Mouse (Mus musculus) cerebellum, postnatal 36 days (tissue): ENCODE measurements around the gene Cenph.
"Not testable (repeated sequence)": the region's sequence is repeated elsewhere in the genome, so short reads cannot be mapped to it uniquely, and the experiment has no call there.

Experiments used
- DNase-seq, 2 experiments: peaks; one replicate each; pipeline ENCODE4 v3.0.0; 2021 to 2022; ENCODE audit warnings: mixed read lengths in 2 of 2

The Cenph gene

DNA sequence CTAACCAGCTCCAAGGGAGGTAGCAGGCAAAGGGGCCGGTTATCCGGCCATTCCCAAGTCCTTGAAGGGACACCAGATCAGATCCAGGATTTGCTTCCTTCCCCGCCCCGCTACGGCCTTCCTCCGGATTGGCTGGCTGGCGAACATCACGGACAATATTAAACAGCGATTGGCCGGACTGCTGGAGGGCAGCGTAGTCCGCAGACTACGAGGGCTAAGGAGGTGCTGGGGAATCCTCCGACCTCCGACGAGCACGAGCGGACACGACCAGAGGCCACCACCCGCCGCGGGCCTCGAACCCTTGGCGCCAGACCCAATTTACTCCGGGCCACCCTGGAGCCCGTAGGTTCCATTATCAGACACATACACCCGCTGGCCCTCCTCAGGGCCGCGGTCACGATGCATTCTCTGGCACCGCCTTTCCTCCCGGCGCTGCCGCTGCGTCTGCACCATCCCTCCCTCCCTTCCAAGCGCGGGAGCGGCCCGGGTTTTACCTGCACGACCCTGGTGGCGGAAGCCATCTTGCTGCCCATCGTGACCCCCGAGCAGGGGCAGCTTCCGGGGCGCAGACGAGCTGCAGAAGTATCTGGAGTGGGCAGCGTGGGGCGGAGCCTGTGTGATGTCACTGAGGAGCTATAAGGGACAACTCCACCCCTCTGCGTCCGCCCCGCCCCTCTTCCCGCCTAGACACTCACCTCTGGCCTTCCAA, 31.5 kb downstream of the Cenph start, which contains the start of gene Mrps36:
Mrps36 (minus strand) TSS at position 624 of the 709 bp plus-strand sequence.
- peak; percentile 92 to 94 for DNase-seq

DNA sequence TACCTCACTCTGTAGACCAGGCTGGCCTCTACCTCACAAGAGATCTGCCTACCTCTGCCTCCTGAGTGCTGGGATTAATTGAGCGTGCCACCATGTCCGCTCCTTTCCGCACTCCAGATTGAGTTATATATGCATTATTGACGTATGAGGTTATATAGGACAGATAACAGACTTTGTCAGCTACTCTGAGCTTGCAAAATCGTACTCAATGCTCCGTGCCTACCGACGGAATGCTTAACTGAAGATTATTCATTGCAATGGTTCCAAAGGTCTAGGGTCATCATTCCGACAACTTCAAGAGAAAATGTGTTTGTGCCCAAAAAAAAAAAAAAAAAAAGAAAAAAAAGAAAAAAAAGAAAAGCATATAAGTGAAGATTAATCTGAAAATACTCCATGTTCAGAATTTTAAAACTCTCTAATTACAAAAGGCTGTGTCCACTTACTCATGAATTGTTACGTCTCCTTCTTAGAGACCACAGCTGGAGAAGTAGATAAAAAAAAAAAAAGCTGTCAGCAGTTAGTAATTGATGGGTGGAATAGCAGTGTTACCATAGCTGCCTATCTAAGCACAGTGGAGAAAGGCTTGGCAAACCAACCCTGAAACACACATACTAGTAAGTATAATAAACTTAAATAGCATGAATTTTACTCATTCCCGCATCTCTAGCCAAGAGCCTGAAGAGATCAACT, 32.2 kb downstream of the Cenph start:
- DNase-seq, result no peak

DNA sequence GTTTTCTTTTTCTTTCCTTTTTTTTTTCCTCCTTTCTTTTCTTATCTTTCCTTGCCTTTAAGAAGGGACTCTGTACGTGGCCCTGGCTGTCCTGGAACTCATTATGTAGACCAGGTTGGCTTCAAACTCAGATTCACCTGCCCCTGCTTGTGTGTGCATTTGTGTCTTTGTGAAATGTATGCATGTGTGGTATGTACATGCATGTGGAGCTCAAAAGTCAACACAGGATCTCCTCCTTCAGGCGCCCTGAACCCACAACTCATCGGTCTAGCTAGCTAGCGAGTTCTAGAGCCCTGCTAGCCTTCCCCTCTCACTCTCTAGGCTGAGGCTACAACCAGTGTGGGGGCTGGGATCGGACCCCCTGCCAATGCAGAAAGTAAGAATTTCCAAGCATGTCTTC, 32.9 kb downstream of the Cenph start:
- DNase-seq, result no peak

DNA sequence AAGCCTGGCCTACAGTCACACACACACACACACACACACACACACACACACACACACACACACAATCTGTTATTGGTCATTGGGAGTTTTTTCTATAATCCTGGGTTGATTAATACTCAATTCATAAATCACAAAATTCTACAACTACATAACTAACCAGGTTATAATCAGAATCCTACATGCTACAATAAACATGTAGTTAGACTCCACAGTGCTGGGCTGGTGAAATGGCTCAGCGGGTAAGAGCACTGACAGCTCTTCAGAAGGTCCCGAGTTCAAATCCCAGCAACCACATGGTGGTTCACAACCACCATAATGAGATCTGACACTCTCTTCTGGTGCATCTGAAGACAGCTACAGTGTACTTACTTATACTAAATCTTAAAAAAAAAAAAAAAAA, 42.9 kb downstream of the Cenph start:
- no peak for DNase-seq

DNA sequence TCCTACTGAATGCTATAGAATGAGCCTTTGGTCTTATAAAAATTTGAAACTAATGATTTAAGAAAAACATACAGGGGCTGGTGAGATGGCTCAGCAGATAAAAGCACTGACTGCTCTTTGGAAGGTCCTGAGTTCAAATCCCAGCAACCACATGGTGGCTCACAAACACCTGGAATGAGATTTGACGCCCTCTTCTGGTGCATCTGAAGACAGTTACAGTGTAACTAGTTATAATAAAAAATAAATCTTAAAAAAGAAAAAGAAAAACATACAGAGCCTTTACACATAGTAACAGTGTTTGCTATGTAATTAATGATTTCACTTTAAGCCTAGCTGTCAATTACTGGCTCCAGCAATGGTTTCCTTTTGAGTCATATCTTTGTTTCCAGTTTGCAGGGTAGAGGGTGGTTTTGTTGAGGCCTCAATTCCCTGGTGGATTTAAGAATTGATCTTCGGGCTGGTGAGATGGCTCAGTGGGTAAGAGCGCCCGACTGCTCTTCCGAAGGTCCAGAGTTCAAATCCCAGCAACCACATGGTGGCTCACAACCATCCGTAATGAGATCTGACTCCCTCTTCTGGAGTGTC, 44.1 kb downstream of the Cenph start:
- not testable (repeated sequence) for DNase-seq

DNA sequence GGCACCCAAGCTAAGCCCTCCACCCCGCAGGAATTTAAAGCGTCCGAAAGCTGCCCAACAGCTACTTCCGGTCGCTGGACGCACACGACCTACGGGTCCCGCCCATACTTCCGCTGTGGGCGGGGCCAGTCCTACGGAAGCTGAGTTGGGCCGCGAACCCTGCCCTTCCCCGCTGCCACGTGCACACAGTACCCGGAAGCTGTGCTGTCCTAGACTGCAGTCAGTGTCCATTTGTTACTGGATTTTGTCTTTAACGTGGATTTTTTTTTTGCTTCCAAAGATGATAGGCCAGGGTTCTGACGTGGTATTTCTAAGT, 44.9 kb downstream of the Cenph start, which contains the start of gene Cdk7:
Cdk7 (minus strand) TSS at position 79 of the 316 bp plus-strand sequence.
- DNase-seq, result peak; percentile 94

DNA sequence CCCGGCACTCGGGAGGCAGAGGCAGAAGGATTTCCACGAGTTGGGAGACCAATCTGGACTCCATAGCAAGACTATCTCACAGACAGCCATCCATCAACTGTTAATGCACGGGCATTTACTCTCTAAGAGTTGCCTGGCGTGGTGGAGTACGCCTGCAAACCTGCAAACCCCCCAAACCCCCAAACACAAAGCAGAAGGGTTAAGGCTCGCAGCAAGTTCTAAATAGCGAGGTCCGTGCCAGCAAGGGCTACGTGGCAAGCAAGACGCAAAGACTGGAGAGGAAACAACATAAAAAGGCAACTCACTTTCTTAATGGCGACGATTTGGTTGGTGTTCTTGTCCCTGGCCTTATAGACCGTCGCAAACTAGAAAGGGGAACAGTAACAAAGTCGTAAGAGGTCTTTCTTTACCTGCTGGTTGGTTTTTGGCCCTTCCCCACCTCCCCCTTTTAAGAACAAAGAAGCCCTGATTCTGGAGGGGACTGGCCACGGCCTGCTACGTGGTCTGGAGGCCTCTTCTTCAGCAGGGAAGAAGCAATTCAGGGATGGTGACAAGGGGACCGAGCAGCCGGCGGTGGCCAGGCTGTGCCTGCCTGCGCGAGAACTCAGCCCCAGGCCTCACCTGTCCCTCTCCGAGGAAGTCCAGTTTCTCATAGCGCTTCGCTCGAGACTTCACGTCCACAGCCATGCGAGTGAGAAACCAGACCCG, 45.4 kb downstream of the Cenph start:
- DNase-seq, result peak in 1 of 2 experiments; percentile 15

DNA sequence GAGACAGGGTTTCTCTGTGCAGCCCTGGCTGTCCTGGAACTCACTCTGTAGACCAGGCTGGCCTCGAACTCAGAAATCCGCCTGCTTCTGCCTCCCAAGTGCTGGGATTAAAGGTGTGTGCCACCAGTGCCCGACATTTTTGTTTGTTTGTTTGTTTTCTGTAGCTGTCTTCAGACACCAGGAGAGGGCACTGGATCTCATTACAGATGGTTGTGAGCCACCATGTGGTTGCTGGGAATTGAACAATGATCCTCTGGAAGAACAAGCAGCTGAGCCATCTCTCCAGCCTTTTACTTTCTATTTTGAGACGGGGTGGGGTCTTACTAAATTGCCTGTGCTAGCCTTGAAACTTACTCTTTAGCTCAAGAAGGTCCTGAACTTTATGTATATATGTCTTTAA, 47.2 kb downstream of the Cenph start:
- not testable (repeated sequence) for DNase-seq

DNA sequence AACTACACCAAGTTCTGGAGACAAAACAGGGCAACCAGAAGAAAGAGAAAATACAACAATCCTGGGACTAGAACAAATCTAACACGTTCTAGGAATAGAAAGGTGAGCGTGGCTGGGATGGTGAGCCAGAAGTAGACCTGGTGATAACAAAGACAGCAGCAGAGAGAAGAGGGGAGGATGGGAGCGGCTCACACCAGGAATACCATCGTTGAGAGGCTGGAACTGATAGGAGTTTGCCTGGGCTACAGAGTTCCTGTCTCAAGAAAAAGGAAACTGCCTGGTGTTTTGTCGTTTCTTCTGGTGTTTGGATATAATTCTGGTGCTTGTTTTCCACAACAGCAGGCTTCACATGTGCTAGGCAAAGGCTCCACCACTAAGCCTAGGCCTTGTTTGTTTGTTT, 47.6 kb downstream of the Cenph start:
- DNase-seq, result no peak

DNA sequence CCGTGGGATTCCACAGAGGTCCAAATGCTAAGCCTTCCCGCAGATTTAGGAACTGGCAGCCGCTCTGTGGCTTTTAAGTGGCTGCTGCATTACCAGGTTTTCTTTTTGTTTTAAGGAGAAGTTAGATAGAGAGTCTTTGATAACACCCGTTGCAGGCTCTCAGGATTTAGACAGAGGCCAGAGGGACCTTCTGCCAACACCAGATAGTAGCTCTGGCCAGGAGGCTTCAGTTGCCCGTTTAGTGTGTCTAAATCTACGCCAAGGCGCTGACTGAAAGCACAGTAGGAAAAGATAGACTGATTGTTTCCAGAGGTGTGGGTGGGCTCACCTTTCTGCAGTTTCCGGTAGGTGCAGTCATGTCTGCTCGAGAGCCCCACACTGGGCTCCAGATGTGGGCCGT, 50.5 kb downstream of the Cenph start:
- DNase-seq, result no peak

DNA sequence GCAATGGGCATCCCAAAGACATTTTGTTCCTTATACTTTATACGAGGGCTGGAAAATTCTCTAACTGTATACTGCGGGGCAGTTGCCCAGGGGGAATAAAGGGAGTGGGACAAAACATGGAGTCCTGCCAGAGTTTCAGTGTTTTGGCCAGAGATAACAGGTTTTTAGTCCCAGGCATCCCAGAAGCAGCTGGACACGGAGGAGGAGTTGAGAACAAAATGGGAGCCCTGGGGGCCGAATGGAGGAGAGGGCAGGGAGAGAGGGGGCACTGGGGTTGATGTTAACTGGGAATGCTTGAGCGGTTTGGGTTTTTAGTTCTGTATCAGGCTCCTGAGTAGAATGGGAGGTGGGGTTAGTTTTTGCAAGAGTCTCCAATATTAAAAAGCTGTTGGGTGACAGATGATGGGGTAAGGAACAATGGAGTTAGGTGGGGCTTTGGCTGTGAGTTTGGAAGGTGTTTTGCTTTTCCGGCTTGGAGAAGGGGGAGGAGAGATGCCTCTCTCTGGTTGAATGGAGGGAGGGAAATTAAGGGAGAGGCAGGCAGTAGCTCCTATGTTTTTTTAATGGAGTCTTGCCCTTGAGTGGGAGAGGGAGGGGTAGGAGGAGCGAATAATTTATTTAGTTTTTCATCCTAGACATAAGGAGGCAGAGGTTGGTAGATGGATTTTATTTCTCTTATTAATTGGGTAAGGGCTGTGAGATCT, 51.5 kb downstream of the Cenph start:
- DNase-seq, result no peak

DNA sequence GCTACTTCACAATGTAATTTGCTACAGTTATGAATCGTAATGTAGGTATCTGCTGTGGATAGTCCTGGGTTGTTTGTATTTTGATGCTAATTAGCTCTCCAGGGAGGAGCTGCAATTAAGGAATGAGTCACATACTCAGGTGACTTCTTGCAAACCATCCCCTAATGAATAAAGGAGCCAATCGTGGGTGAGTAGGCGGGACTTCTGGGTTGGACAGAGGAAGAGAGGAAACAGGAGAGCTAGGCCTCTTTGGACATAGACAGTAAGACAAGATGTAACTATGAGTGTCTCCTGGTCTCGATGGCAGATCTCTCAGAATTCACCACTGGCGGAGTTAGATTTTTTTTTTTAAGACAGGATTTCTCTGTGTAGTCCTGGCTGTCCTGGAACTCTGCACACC, 54.0 kb downstream of the Cenph start:
- DNase-seq, result no peak

DNA sequence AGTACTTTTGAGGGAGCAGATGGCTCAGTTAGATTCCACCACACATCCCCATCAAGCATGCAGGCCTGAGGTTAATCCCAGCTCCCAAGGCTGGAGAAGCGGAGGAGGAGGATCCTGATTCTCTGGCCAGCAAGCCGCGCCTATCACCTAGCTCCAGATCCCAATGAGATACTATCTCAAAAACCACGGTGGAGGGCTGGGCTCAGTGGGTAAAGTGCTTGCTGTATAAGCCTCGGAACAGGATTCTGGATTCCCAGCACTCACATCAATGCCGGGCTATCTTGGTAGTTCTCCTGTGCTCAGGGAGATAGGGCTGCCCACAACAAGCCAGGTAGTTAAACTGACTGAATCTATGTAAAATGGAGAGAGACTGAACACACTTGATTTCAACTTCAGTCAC, 60.2 kb downstream of the Cenph start:
- no peak for DNase-seq
